Mouse (Mus musculus): ENCODE measurements around the gene Lsamp. TPM values are rescaled to one million over a fixed set of nuclear protein-coding genes. Genes with fewer than 3 reads are reported as not detected.

Lsamp gene
- polyA plus RNA-seq, 1 experiment from 2014 or later: 6.7 TPM

- ATAC-seq (ENCODE audit: insufficient number of reproducible peaks, insufficient read depth, low FRiP score, low TSS enrichment, low read depth): no peak
- Histone ChIP-seq H3K9ac (replicated peaks) (no peak overlapping the region), H3K36me3 (no peaks in the 10 kb centered on the region), H3K27ac (no peak overlapping the region), H3K27me3 (no peaks in the 10 kb centered on the region), H3K4me1 (replicated peaks) (no peaks in the 10 kb centered on the region), H3K9me3 (no peaks in the 10 kb centered on the region), H3K4me2 (no peak overlapping the region), H3K4me3 (replicated peaks) (no peak overlapping the region)
- WGBS: 68% methylated on average over 5 of the region's 5 CpGs
Observed at GRCm38 (mm10) chr16:41478694-41479093, 1494.5 kb downstream of the Lsamp start.

GRCm38 (mm10) chr16:41481832-41482231, 1497.7 kb downstream of the Lsamp start:
- WGBS: 81% methylated on average over 1 of the region's 1 CpGs

GRCm38 (mm10) chr16:41510915-41511552, 1526.9 kb downstream of the Lsamp start:
- peaks cover 9% of the 10 kb centered on the region for H3K4me1 ChIP-seq (replicated peaks)
- peak; percentile 68 for ATAC-seq (ENCODE audit: insufficient number of reproducible peaks, insufficient read depth, low FRiP score, low TSS enrichment, low read depth)
- 18% methylated on average over 6 of the region's 6 CpGs for WGBS

More at GRCm38 (mm10) chr16:41481832-41482231, 1497.7 kb downstream of the Lsamp start:
- H3K36me3 ChIP-seq: no peaks in the 10 kb centered on the region
- no peaks in the 10 kb centered on the region for H3K27me3 ChIP-seq
- H3K27ac ChIP-seq: no peak overlapping the region
- no peak overlapping the region for H3K4me3 ChIP-seq (replicated peaks)
- no peaks in the 10 kb centered on the region for H3K4me1 ChIP-seq (replicated peaks)
- no peaks in the 10 kb centered on the region for H3K9me3 ChIP-seq
- H3K4me2 ChIP-seq: no peak overlapping the region
- H3K9ac ChIP-seq (replicated peaks): no peak overlapping the region
- no peak for ATAC-seq (ENCODE audit: insufficient number of reproducible peaks, insufficient read depth, low FRiP score, low TSS enrichment, low read depth)

GRCm38 (mm10) chr16:41521566-41521965, 1537.4 kb downstream of the Lsamp start:
- no peak for ATAC-seq (ENCODE audit: insufficient number of reproducible peaks, insufficient read depth, low FRiP score, low TSS enrichment, low read depth)
- Histone ChIP-seq H3K9me3 (no peaks in the 10 kb centered on the region), H3K36me3 (no peaks in the 10 kb centered on the region), H3K4me3 (replicated peaks) (no peak overlapping the region), H3K4me2 (no peak overlapping the region), H3K9ac (replicated peaks) (no peak overlapping the region), H3K27ac (no peak overlapping the region), H3K4me1 (replicated peaks) (no peaks in the 10 kb centered on the region), H3K27me3 (no peaks in the 10 kb centered on the region; the same call in 1 of the 2 replicates)
- WGBS: 45% methylated on average over 4 of the region's 4 CpGs

More at GRCm38 (mm10) chr16:41510915-41511552, 1526.9 kb downstream of the Lsamp start:
- Histone ChIP-seq H3K27me3 (no peaks in the 10 kb centered on the region), H3K9me3 (no peaks in the 10 kb centered on the region), H3K4me2 (peak overlapping the region; percentile 22; the same call in 1 of the 2 replicates), H3K36me3 (no peaks in the 10 kb centered on the region), H3K27ac (no peak overlapping the region), H3K9ac (replicated peaks) (no peak overlapping the region), H3K4me3 (replicated peaks) (no peak overlapping the region)

- no peak overlapping the region for H3K9ac ChIP-seq (replicated peaks)
- H3K36me3 ChIP-seq: no peaks in the 10 kb centered on the region
- peaks cover 2% of the 10 kb centered on the region; the same call in 1 of the 2 replicates for H3K27me3 ChIP-seq
- ATAC-seq (ENCODE audit: insufficient number of reproducible peaks, insufficient read depth, low FRiP score, low TSS enrichment, low read depth): no peak
- no peaks in the 10 kb centered on the region for H3K4me1 ChIP-seq (replicated peaks)
- no peak overlapping the region for H3K4me2 ChIP-seq
- H3K4me3 ChIP-seq (replicated peaks): no peak overlapping the region
- WGBS: 82% methylated on average over 10 of the region's 10 CpGs
- H3K9me3 ChIP-seq: no peaks in the 10 kb centered on the region
- no peak overlapping the region for H3K27ac ChIP-seq
Observed at GRCm38 (mm10) chr16:41524266-41524665, 1540.1 kb downstream of the Lsamp start.

GRCm38 (mm10) chr16:41532661-41533551, 1548.7 kb downstream of the Lsamp start:
- no peaks in the 10 kb centered on the region for H3K9me3 ChIP-seq
- H3K27me3 ChIP-seq: peaks cover 11% of the 10 kb centered on the region
- under 1% methylated on average over 38 of the region's 38 CpGs for WGBS
- ATAC-seq (ENCODE audit: insufficient number of reproducible peaks, insufficient read depth, low FRiP score, low TSS enrichment, low read depth): peak; percentile 85
- peak overlapping the region; percentile 58 for H3K4me3 ChIP-seq (replicated peaks)
- H3K4me1 ChIP-seq (replicated peaks): peaks cover 15% of the 10 kb centered on the region; the same call in 1 of the 2 replicates
- peak overlapping the region; percentile 62 for H3K27ac ChIP-seq
- peak overlapping the region; percentile 67 for H3K9ac ChIP-seq (replicated peaks)
- peak overlapping the region; percentile 85 for H3K4me2 ChIP-seq
- H3K36me3 ChIP-seq: no peaks in the 10 kb centered on the region

- peak overlapping the region; percentile 67 for H3K9ac ChIP-seq (replicated peaks)
- H3K36me3 ChIP-seq: no peaks in the 10 kb centered on the region
- H3K4me2 ChIP-seq: peak overlapping the region; percentile 85
- peak overlapping the region; percentile 58 for H3K4me3 ChIP-seq (replicated peaks)
- no peak for ATAC-seq (ENCODE audit: insufficient number of reproducible peaks, insufficient read depth, low FRiP score, low TSS enrichment, low read depth)
- H3K27me3 ChIP-seq: peaks cover 11% of the 10 kb centered on the region
- H3K9me3 ChIP-seq: no peaks in the 10 kb centered on the region
- no peak overlapping the region for H3K27ac ChIP-seq
- 21% methylated on average over 6 of the region's 6 CpGs for WGBS
- peaks cover 15% of the 10 kb centered on the region; the same call in 1 of the 2 replicates for H3K4me1 ChIP-seq (replicated peaks)
Observed at GRCm38 (mm10) chr16:41533686-41534085, 1549.5 kb downstream of the Lsamp start.

- WGBS: 79% methylated on average over 1 of the region's 1 CpGs
- Histone ChIP-seq H3K4me2 (no peak overlapping the region), H3K36me3 (no peaks in the 10 kb centered on the region), H3K4me1 (replicated peaks) (peaks cover 15% of the 10 kb centered on the region; the same call in 1 of the 2 replicates), H3K4me3 (replicated peaks) (no peak overlapping the region), H3K27ac (no peak overlapping the region), H3K9me3 (no peaks in the 10 kb centered on the region), H3K27me3 (peaks cover 9% of the 10 kb centered on the region; the same call in 1 of the 2 replicates), H3K9ac (replicated peaks) (no peak overlapping the region)
- no peak for ATAC-seq (ENCODE audit: insufficient number of reproducible peaks, insufficient read depth, low FRiP score, low TSS enrichment, low read depth)
Observed at GRCm38 (mm10) chr16:41535806-41536205, 1551.6 kb downstream of the Lsamp start.

GRCm38 (mm10) chr16:41542641-41543040, 1558.5 kb downstream of the Lsamp start:
- Histone ChIP-seq H3K9ac (replicated peaks) (no peak overlapping the region), H3K9me3 (no peaks in the 10 kb centered on the region), H3K27ac (no peak overlapping the region), H3K4me2 (no peak overlapping the region), H3K4me3 (replicated peaks) (no peak overlapping the region), H3K4me1 (replicated peaks) (no peaks in the 10 kb centered on the region), H3K36me3 (no peaks in the 10 kb centered on the region), H3K27me3 (no peaks in the 10 kb centered on the region)
- WGBS: 44% methylated on average over 2 of the region's 2 CpGs
- ATAC-seq (ENCODE audit: insufficient number of reproducible peaks, insufficient read depth, low FRiP score, low TSS enrichment, low read depth): no peak

- no peak overlapping the region for H3K4me3 ChIP-seq (replicated peaks)
- H3K36me3 ChIP-seq: no peaks in the 10 kb centered on the region
- H3K9me3 ChIP-seq: no peaks in the 10 kb centered on the region
- H3K4me1 ChIP-seq (replicated peaks): peaks cover 11% of the 10 kb centered on the region
- H3K4me2 ChIP-seq: no peak overlapping the region
- H3K27me3 ChIP-seq: no peaks in the 10 kb centered on the region
- no peak for ATAC-seq (ENCODE audit: insufficient number of reproducible peaks, insufficient read depth, low FRiP score, low TSS enrichment, low read depth)
- WGBS: 52% methylated on average over 3 of the region's 3 CpGs
- H3K27ac ChIP-seq: no peak overlapping the region
- H3K9ac ChIP-seq (replicated peaks): no peak overlapping the region
Observed at GRCm38 (mm10) chr16:41551164-41551563, 1567.0 kb downstream of the Lsamp start.

- Histone ChIP-seq H3K27me3 (no peaks in the 10 kb centered on the region), H3K36me3 (no peaks in the 10 kb centered on the region), H3K27ac (peak overlapping the region; percentile 41; the same call in 1 of the 2 replicates), H3K9me3 (no peaks in the 10 kb centered on the region), H3K4me1 (replicated peaks) (peaks cover 11% of the 10 kb centered on the region), H3K4me2 (peak overlapping the region; percentile 23), H3K9ac (replicated peaks) (no peak overlapping the region), H3K4me3 (replicated peaks) (no peak overlapping the region)
- peak; percentile 71; the same call in 1 of the 2 replicates for ATAC-seq (ENCODE audit: insufficient number of reproducible peaks, insufficient read depth, low FRiP score, low TSS enrichment, low read depth)
- WGBS: 18% methylated on average over 3 of the region's 3 CpGs
Observed at GRCm38 (mm10) chr16:41551851-41552262, 1567.7 kb downstream of the Lsamp start.

Measured in limb, embryonic 12.5 days (tissue).